Mouse (Mus musculus) limb, embryonic 12.5 days (tissue): Measurements from ENCODE around the gene Pnck. TPM values are rescaled to one million over a fixed set of nuclear protein-coding genes. Genes with fewer than 3 reads are reported as not detected.

Source experiments
- ATAC-seq: fragments of 200-750 bp; cut with Nextera tagmentation; 2 replicates; pipeline ENCODE4 v1.8.0; 2017; ENCODE audit warnings: low read depth, moderate TSS enrichment; ENCODE audit not compliant: insufficient number of reproducible peaks, insufficient read depth, low FRiP score, low TSS enrichment
- H3K27ac ChIP-seq: fragments of 300-500 bp; sonication (generic); 2 replicates; pipeline ENCODE4 v1.5.1; 2016; ENCODE audit warnings: mild to moderate bottlenecking, moderate library complexity
- H3K27me3 ChIP-seq: fragments of 300-500 bp; sonication (generic); 2 replicates; pipeline ENCODE4 v1.6.1; 2016; ENCODE audit warnings: mild to moderate bottlenecking, moderate library complexity
- H3K36me3 ChIP-seq: fragments of 300-500 bp; sonication (generic); 2 replicates; pipeline ENCODE4 v1.6.1; 2016; ENCODE audit warnings: mild to moderate bottlenecking, moderate library complexity
- H3K4me1 ChIP-seq: fragments of 300-500 bp; sonication (generic); replicated peaks from 2 replicates; pipeline ENCODE4 v1.6.1; 2016
- H3K4me2 ChIP-seq: fragments of 300-500 bp; sonication (generic); 2 replicates; pipeline ENCODE4 v1.6.1; 2016; ENCODE audit warnings: mild to moderate bottlenecking, moderate library complexity
- H3K4me3 ChIP-seq: fragments of 300-500 bp; sonication (generic); replicated peaks from 2 replicates; pipeline ENCODE4 v1.5.1; 2016; ENCODE audit warnings: mild to moderate bottlenecking
- H3K9ac ChIP-seq: fragments of 300-500 bp; sonication (generic); replicated peaks from 2 replicates; pipeline ENCODE4 v1.6.1; 2016; ENCODE audit warnings: mild to moderate bottlenecking, moderate library complexity
- H3K9me3 ChIP-seq: fragments of 300-500 bp; sonication (generic); 2 replicates; pipeline ENCODE4 v1.6.1; 2016; ENCODE audit warnings: mild to moderate bottlenecking, moderate library complexity
- WGBS: fragments of 180-500 bp; shearing (Covaris S2); methylation state at CpG from one replicate; pipeline ENCODE4 v1.1.7; 2016; 5-methylcytosine and 5-hydroxymethylcytosine counted together
- polyA plus RNA-seq: library from polyadenylated mRNA; unstranded; fragments of >200 nt; fragmentation: Nextera tagmentation; extraction: Ambion mirVana; gene quantifications from 2 replicates; pipeline ENCODE4 v1.2.1, GENCODE M21; 2016

The Pnck gene
- polyA plus RNA-seq, 1 experiment from 2014 or later, result 18.0 TPM

GRCm38 (mm10) chrX:73639901-73640469 lies 19.9 kb downstream of the Pnck start:
- Histone ChIP-seq H3K9me3 (no peaks in the 10 kb centered on the region), H3K4me1 (peaks cover 3% of the 10 kb centered on the region; the same call in 1 of the 2 replicates), H3K4me2 (peak overlapping the region; percentile 62), H3K4me3 (peak overlapping the region; percentile 42), H3K36me3 (0 out of 2 replicates have a peak, but pooled peaks cover 3% of the 10 kb centered on the region), H3K9ac (peak overlapping the region; percentile 57), H3K27me3 (peaks cover 64% of the 10 kb centered on the region), H3K27ac (no peak overlapping the region)
- 22% methylated on average over 40 of the region's 41 CpGs for WGBS
- no peak for ATAC-seq

- 0 out of 2 replicates have a peak within 1 kb of the TSS, but pooled peaks have one; percentile 29 for H3K27ac ChIP-seq
Measured at GRCm38 (mm10) chrX:73639255-73639675, 20.7 kb downstream of the Pnck start, which contains the start of gene Dusp9. Dusp9 (plus strand) TSS chrX:73639419.

GRCm38 (mm10) chrX:73637415-73637814 lies 22.5 kb downstream of the Pnck start:
- H3K27ac ChIP-seq, result no peak overlapping the region
- H3K36me3 ChIP-seq, result 0 out of 2 replicates have a peak, but pooled peaks cover 3% of the 10 kb centered on the region
- no peaks in the 10 kb centered on the region for H3K9me3 ChIP-seq
- H3K27me3 ChIP-seq, result peaks cover 84% of the 10 kb centered on the region
- ATAC-seq, result no peak
- peak overlapping the region; percentile 37 for H3K4me3 ChIP-seq
- 0 out of 2 replicates have a peak overlapping the region, but pooled peaks have one; percentile 42 for H3K9ac ChIP-seq
- H3K4me1 ChIP-seq, result peaks cover 3% of the 10 kb centered on the region; the same call in 1 of the 2 replicates
- peak overlapping the region; percentile 65 for H3K4me2 ChIP-seq
- WGBS, result 10% methylated on average over 19 of the region's 19 CpGs

More at GRCm38 (mm10) chrX:73639255-73639675, 20.7 kb downstream of the Pnck start, which contains the start of gene Dusp9:
- H3K4me2 ChIP-seq, result peak within 1 kb of the TSS; percentile 62
- no peaks in the 10 kb centered on the region for H3K9me3 ChIP-seq
- peaks cover 3% of the 10 kb centered on the region; the same call in 1 of the 2 replicates for H3K4me1 ChIP-seq
- 25% methylated on average over 27 of the region's 28 CpGs for WGBS
- 0 out of 2 replicates have a peak, but pooled peaks cover 3% of the 10 kb centered on the region for H3K36me3 ChIP-seq
- peak; percentile 66 for ATAC-seq
- peak within 1 kb of the TSS; percentile 42 for H3K4me3 ChIP-seq
- peak within 1 kb of the TSS; percentile 57 for H3K9ac ChIP-seq
- peaks cover 72% of the 10 kb centered on the region for H3K27me3 ChIP-seq

- H3K4me1 ChIP-seq, result peaks cover 3% of the 10 kb centered on the region; the same call in 1 of the 2 replicates
- no peaks in the 10 kb centered on the region for H3K9me3 ChIP-seq
- H3K9ac ChIP-seq, result no peak overlapping the region
- peak overlapping the region; percentile 24 for H3K4me3 ChIP-seq
- no peak; the same call in 1 of the 2 replicates for ATAC-seq
- WGBS, result 21% methylated on average over 19 of the region's 19 CpGs
- no peaks in the 10 kb centered on the region for H3K36me3 ChIP-seq
- H3K27me3 ChIP-seq, result peaks cover 85% of the 10 kb centered on the region
- peak overlapping the region; percentile 50 for H3K4me2 ChIP-seq
- H3K27ac ChIP-seq, result no peak overlapping the region
Measured at GRCm38 (mm10) chrX:73635425-73635824, 24.5 kb downstream of the Pnck start.

GRCm38 (mm10) chrX:73626981-73627380 lies 32.9 kb downstream of the Pnck start:
- H3K4me3 ChIP-seq, result no peak overlapping the region
- H3K9ac ChIP-seq, result no peak overlapping the region
- no peaks in the 10 kb centered on the region for H3K9me3 ChIP-seq
- peaks cover 7% of the 10 kb centered on the region for H3K27me3 ChIP-seq
- H3K36me3 ChIP-seq, result no peaks in the 10 kb centered on the region
- H3K4me1 ChIP-seq, result no peaks in the 10 kb centered on the region
- no peak for ATAC-seq
- no peak overlapping the region for H3K4me2 ChIP-seq
- no peak overlapping the region for H3K27ac ChIP-seq

DNA sequence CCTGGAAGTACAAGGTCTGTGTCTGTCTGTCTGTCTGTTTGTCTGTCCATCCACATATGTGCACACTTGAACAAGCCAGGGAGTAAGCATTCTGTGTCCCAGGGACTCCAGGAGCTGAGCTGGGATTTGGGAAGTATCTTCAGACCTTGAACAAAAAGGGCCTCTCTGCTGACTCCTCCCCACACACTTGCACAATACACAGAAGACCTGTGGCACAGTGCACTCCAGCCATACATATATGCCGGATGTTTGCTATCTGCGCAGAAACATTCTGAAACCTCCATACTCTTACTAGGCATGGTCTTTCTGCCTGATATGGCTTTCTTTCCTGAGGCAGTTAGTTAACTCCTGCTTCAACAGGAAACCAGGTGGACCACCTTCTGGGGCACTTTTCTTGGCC lies 40.0 kb downstream of the Pnck start:
- ATAC-seq, result no peak
- Histone ChIP-seq H3K4me2 (no peak overlapping the region), H3K27ac (no peak overlapping the region), H3K9ac (no peak overlapping the region), H3K27me3 (peaks cover 38% of the 10 kb centered on the region), H3K4me3 (no peak overlapping the region), H3K4me1 (no peaks in the 10 kb centered on the region), H3K9me3 (no peaks in the 10 kb centered on the region), H3K36me3 (no peaks in the 10 kb centered on the region)
- 100% methylated on average over 2 of the region's 2 CpGs for WGBS

DNA sequence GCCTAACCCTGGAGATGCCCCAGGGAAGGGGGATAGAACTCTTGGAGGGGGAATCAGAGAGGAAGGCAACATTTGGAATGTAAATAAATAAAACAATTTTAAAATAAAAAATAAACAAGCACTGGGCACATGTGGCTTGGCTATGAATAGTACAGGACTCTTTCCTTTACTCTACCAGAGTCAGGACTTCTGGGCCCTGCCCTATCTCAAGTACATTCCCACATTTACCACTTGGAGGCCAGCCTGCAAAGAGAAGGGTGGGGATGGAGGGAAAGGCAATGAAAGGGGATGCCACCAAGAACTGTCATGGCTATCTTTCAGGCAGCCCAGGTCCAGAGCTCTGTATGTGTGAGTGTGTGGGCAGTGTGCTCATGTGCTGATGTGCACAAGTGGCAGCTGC lies 40.5 kb downstream of the Pnck start:
- ATAC-seq, result no peak
- no peaks in the 10 kb centered on the region for H3K4me1 ChIP-seq
- H3K27ac ChIP-seq, result no peak overlapping the region
- H3K27me3 ChIP-seq, result peaks cover 38% of the 10 kb centered on the region
- no peaks in the 10 kb centered on the region for H3K9me3 ChIP-seq
- no peak overlapping the region for H3K4me2 ChIP-seq
- no peak overlapping the region for H3K9ac ChIP-seq
- H3K36me3 ChIP-seq, result no peaks in the 10 kb centered on the region
- no peak overlapping the region for H3K4me3 ChIP-seq

DNA sequence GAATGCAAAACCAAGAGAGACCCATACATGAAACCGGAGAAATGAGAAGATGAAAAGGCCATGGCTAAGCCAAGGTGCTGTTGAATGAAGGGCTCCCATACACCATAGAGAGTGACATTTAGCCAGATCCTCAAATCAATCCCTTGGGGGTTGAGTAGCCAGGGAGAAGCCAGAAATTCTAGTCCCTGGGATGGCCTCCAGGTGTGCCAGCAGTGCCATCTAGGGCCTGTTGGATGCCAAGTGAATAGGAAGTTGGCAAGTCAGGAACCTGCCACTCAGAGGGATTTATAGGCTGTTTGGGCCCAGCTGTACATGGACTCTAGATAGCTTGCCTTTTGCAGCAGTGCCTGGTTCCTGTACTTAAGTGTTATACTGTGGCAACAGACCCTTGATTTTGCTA lies 44.0 kb downstream of the Pnck start:
- 95% methylated on average over 1 of the region's 1 CpGs for WGBS
- Histone ChIP-seq H3K27ac (no peak overlapping the region), H3K9me3 (no peaks in the 10 kb centered on the region), H3K4me2 (no peak overlapping the region), H3K4me3 (no peak overlapping the region), H3K36me3 (no peaks in the 10 kb centered on the region), H3K27me3 (peaks cover 44% of the 10 kb centered on the region), H3K4me1 (no peaks in the 10 kb centered on the region), H3K9ac (no peak overlapping the region)
- ATAC-seq, result no peak

- peaks cover 34% of the 10 kb centered on the region for H3K27me3 ChIP-seq
- no peak overlapping the region for H3K27ac ChIP-seq
- H3K4me2 ChIP-seq, result no peak overlapping the region
- H3K4me1 ChIP-seq, result no peaks in the 10 kb centered on the region
- no peak for ATAC-seq
- H3K36me3 ChIP-seq, result no peaks in the 10 kb centered on the region
- WGBS, result 73% methylated on average over 4 of the region's 4 CpGs
- no peak overlapping the region for H3K9ac ChIP-seq
- H3K9me3 ChIP-seq, result no peaks in the 10 kb centered on the region
- H3K4me3 ChIP-seq, result no peak overlapping the region
Measured at GRCm38 (mm10) chrX:73613665-73614064, 46.3 kb downstream of the Pnck start.

Other genes with a start within 250 kb of the Pnck start
- 0.28 and 0.36 TPM in 2 replicates for gene Zfp92, start 249.0 kb downstream of the Pnck start, polyA plus RNA-seq
- not detected in 2 replicates for gene Trex2, start 224.8 kb downstream of the Pnck start, polyA plus RNA-seq
- 83.9 and 87.7 TPM in 2 replicates for gene Haus7, start 201.1 kb downstream of the Pnck start, polyA plus RNA-seq
- 16.7 and 23.4 TPM in 2 replicates for gene Bgn, start 176.5 kb downstream of the Pnck start, polyA plus RNA-seq
- 0.19 and 0.22 TPM in 2 replicates for gene Atp2b3, start 157.0 kb downstream of the Pnck start, polyA plus RNA-seq
- 45.7 and 51.6 TPM in 2 replicates for gene Dusp9, start 20.7 kb downstream of the Pnck start, polyA plus RNA-seq
- gene Slc6a8, start 13.0 kb upstream of the Pnck start, polyA plus RNA-seq, result 7.3 and 7.6 TPM in 2 replicates
- 154 and 167 TPM in 2 replicates for gene Bcap31, start 56.1 kb upstream of the Pnck start, polyA plus RNA-seq
- gene Abcd1, start 56.5 kb upstream of the Pnck start, polyA plus RNA-seq, result 12.5 and 13.2 TPM in 2 replicates
- 0.21 and 0.22 TPM in 2 replicates for gene Plxnb3, start 97.0 kb upstream of the Pnck start, polyA plus RNA-seq
- 9.6 and 12.9 TPM in 2 replicates for gene Srpk3, start 114.3 kb upstream of the Pnck start, polyA plus RNA-seq
- gene Idh3g, start 126.8 kb upstream of the Pnck start, polyA plus RNA-seq, result 168 and 172 TPM in 2 replicates
- gene Ssr4, start 126.9 kb upstream of the Pnck start, polyA plus RNA-seq, result 136 and 142 TPM in 2 replicates
- 0.87 and 1.4 TPM in 2 replicates for gene Pdzd4, start 164.9 kb upstream of the Pnck start, polyA plus RNA-seq
- 0.14 and 0.25 TPM in 2 replicates for gene Avpr2, start 232.0 kb upstream of the Pnck start, polyA plus RNA-seq
- 0.93 and 1.7 TPM in 2 replicates for gene L1cam, start 236.0 kb upstream of the Pnck start, polyA plus RNA-seq